Mouse (Mus musculus) heart, postnatal 0 days (tissue): ENCODE measurements around the gene Mfrp. TPM values are rescaled to one million over a fixed set of nuclear protein-coding genes. Genes with fewer than 3 reads are reported as not detected.
A peak's percentile ranks its signal among the peaks of the same experiment; 100 is the strongest.

Experiments
- ATAC-seq: fragments of 200-750 bp; cut with Nextera tagmentation; 2 replicates; pipeline ENCODE4 v1.8.0; 2017; ENCODE audit warnings: low read depth, moderate number of reproducible peaks, moderate library complexity; ENCODE audit not compliant: insufficient read depth
- DNase-seq: peaks from one replicate; pipeline ENCODE4 v3.0.0-alpha.2; 2016; ENCODE audit warnings: low spot score
- H3K27ac ChIP-seq: fragments of 300-500 bp; sonication (generic); 2 replicates; pipeline ENCODE4 v1.5.1; 2014; ENCODE audit warnings: low read depth, mild to moderate bottlenecking
- H3K27me3 ChIP-seq: fragments of 300-500 bp; sonication (generic); 2 replicates; pipeline ENCODE4 v1.6.1; 2014; ENCODE audit warnings: low read length, mixed read lengths; ENCODE audit not compliant: control insufficient read depth, insufficient read depth
- H3K36me3 ChIP-seq: fragments of 300-500 bp; sonication (generic); replicated peaks from 2 replicates; pipeline ENCODE4 v1.6.1; 2014; ENCODE audit warnings: low read length, mixed read lengths; ENCODE audit not compliant: control insufficient read depth, insufficient read depth
- H3K4me1 ChIP-seq: fragments of 300-500 bp; sonication (generic); 2 replicates; pipeline ENCODE4 v1.6.1; 2014; ENCODE audit warnings: antibody characterized with exemption; ENCODE audit not compliant: control insufficient read depth, insufficient read depth
- H3K4me2 ChIP-seq: fragments of 300-500 bp; sonication (generic); 2 replicates; pipeline ENCODE4 v1.6.1; 2014; ENCODE audit warnings: low read depth, mild to moderate bottlenecking, low read length, moderate library complexity
- H3K4me3 ChIP-seq: fragments of 300-500 bp; sonication (generic); 2 replicates; pipeline ENCODE4 v1.5.1; 2014; ENCODE audit warnings: low read depth, low read length
- H3K9ac ChIP-seq: fragments of 300-500 bp; sonication (generic); replicated peaks from 2 replicates; pipeline ENCODE4 v1.6.1; 2014; ENCODE audit warnings: low read depth, low read length, mixed read lengths
- H3K9me3 ChIP-seq: fragments of 300-500 bp; sonication (generic); replicated peaks from 2 replicates; pipeline ENCODE4 v1.6.1; 2016; ENCODE audit warnings: low read length; ENCODE audit not compliant: control insufficient read depth
- CTCF ChIP-seq: IDR thresholded peaks from 2 replicates; pipeline ENCODE4 v1.5.1; 2016; ENCODE audit warnings: antibody characterized with exemption, control low read depth, low read depth
- EP300 ChIP-seq: IDR thresholded peaks from 2 replicates; pipeline ENCODE4 v1.6.1; 2016; ENCODE audit warnings: antibody characterized with exemption, low read depth
- WGBS: fragments of 180-500 bp; shearing (Covaris S2); extraction: QIAGEN DNeasy Blood & Tissue Kit; methylation state at CpG from one replicate; pipeline ENCODE4 v1.1.7; 2014; 5-methylcytosine and 5-hydroxymethylcytosine counted together
- polyA plus RNA-seq: library from polyadenylated mRNA; unstranded; fragments of >200 nt; fragmentation: Nextera tagmentation; extraction: Ambion mirVana; gene quantifications from 2 replicates; pipeline ENCODE4 v1.2.1, GENCODE M21; 2015
- total RNA-seq: library from RNA; depleted of rRNA; stranded (reverse); fragments of >200 nt; gene quantifications from 2 replicates; pipeline ENCODE4 v1.2.3, GENCODE M21; 2014; ENCODE audit warnings: low replicate concordance

Mfrp gene
- total and polyA plus RNA-seq, 2 experiments from 2014 or later = not detected

GRCm38 (mm10) chr9:44087761-44088455 lies 13.6 kb upstream of the Mfrp start:
- no peaks in the 10 kb centered on the region for H3K27me3 ChIP-seq
- peak overlapping the region; percentile 95 for H3K4me2 ChIP-seq
- peak overlapping the region; percentile 96 for H3K9ac ChIP-seq
- peak overlapping the region; percentile 79 for H3K4me3 ChIP-seq
- H3K4me1 ChIP-seq = peaks cover 37% of the 10 kb centered on the region
- WGBS = 9% methylated on average over 15 of the region's 15 CpGs
- H3K9me3 ChIP-seq = no peaks in the 10 kb centered on the region
- TF ChIP-seq CTCF (no peak), EP300 (peak; percentile 50; the same call in 1 of the 2 replicates)
- ATAC-seq (peak; percentile 76), DNase-seq (peak; percentile 93)
- peak overlapping the region; percentile 97 for H3K27ac ChIP-seq
- H3K36me3 ChIP-seq = peaks cover 33% of the 10 kb centered on the region

GRCm38 (mm10) chr9:44088877-44089608 lies 12.5 kb upstream of the Mfrp start:
- WGBS = 19% methylated on average over 12 of the region's 12 CpGs
- Histone ChIP-seq H3K4me1 (peaks cover 28% of the 10 kb centered on the region), H3K9ac (0 out of 2 replicates have a peak overlapping the region, but pooled peaks have one; percentile 12), H3K27me3 (no peaks in the 10 kb centered on the region), H3K27ac (peak overlapping the region; percentile 97), H3K4me2 (peak overlapping the region; percentile 95), H3K36me3 (peaks cover 44% of the 10 kb centered on the region), H3K9me3 (no peaks in the 10 kb centered on the region), H3K4me3 (no peak overlapping the region)
- no peak for TF ChIP-seq CTCF
- TF ChIP-seq EP300 = no peak
- no peak for DNase-seq
- ATAC-seq = no peak

- Histone ChIP-seq H3K9me3 (no peaks in the 10 kb centered on the region), H3K9ac (no peak overlapping the region), H3K4me2 (no peak overlapping the region), H3K4me3 (no peak overlapping the region), H3K27ac (peak overlapping the region; percentile 57; the same call in 1 of the 2 replicates), H3K36me3 (peaks cover 60% of the 10 kb centered on the region), H3K27me3 (no peaks in the 10 kb centered on the region), H3K4me1 (peaks cover 20% of the 10 kb centered on the region)
- WGBS = 36% methylated on average over 24 of the region's 24 CpGs
- TF ChIP-seq EP300 = no peak
- peak; percentile 80 for TF ChIP-seq CTCF
- ATAC-seq (peak; percentile 71), DNase-seq (peak; percentile 66)
These were observed 7.7 kb upstream of the Mfrp start for GRCm38 (mm10) chr9:44093612-44094503.

- no peaks in the 10 kb centered on the region for H3K9me3 ChIP-seq
- H3K36me3 ChIP-seq = peaks cover 57% of the 10 kb centered on the region
- H3K9ac ChIP-seq = no peak overlapping the region
- ATAC-seq = no peak
- no peak for DNase-seq
- peaks cover 11% of the 10 kb centered on the region; the same call in 1 of the 2 replicates for H3K4me1 ChIP-seq
- no peak overlapping the region for H3K4me2 ChIP-seq
- no peak for TF ChIP-seq CTCF
- TF ChIP-seq EP300 = no peak
- WGBS = 78% methylated on average over 3 of the region's 3 CpGs
- H3K4me3 ChIP-seq = no peak overlapping the region
- H3K27ac ChIP-seq = no peak overlapping the region
- H3K27me3 ChIP-seq = no peaks in the 10 kb centered on the region
These were observed 6.8 kb upstream of the Mfrp start for GRCm38 (mm10) chr9:44094737-44095136.

- Histone ChIP-seq H3K4me3 (no peak overlapping the region), H3K9ac (no peak overlapping the region), H3K9me3 (no peaks in the 10 kb centered on the region), H3K4me1 (peaks cover 6% of the 10 kb centered on the region; the same call in 1 of the 2 replicates), H3K27ac (peak overlapping the region; percentile 93), H3K27me3 (no peaks in the 10 kb centered on the region), H3K36me3 (peaks cover 47% of the 10 kb centered on the region), H3K4me2 (no peak overlapping the region)
- TF ChIP-seq CTCF (no peak), EP300 (no peak)
- no peak for DNase-seq
- WGBS = 84% methylated on average over 9 of the region's 9 CpGs
- no peak for ATAC-seq
These were observed 5.7 kb upstream of the Mfrp start for GRCm38 (mm10) chr9:44095781-44096180.
